Mouse (Mus musculus): ENCODE results near the gene Mip. TPM values are rescaled to one million over a fixed set of nuclear protein-coding genes. Genes with fewer than 3 reads are reported as not detected.
A peak's percentile ranks its signal among the peaks of the same experiment; 100 is the strongest.

The Mip gene
- polyA plus RNA-seq (2014; fragmentation: Nextera tagmentation; extraction: Ambion mirVana) = not detected in 2 replicates

- Histone ChIP-seq H3K4me2 (ENCODE audit: low read length) (no peak within 1 kb of the TSS), H3K27ac (replicated peaks in 1 of 2; ENCODE audit: control insufficient read depth in 1 of 2, insufficient read depth in 1 of 2, low read depth in 2 of 2, low read length in 2 of 2) (no peak within 1 kb of the TSS), H3K4me3 (ENCODE audit: control insufficient read depth in 1 of 2, insufficient read depth in 1 of 2, low read depth in 1 of 2, low read length in 2 of 2) (no peak within 1 kb of the TSS), H3K36me3 (ENCODE audit: control insufficient read depth, insufficient read depth, low read length) (no peaks in the 10 kb centered on the region), H3K4me1 (ENCODE audit: control insufficient read depth in 2 of 2, insufficient read depth in 2 of 2, low read length in 2 of 2) (peaks cover 0 to 4% of the 10 kb centered on the region in 2 experiments; a peak in 3 of 4 replicates), H3K27me3 (ENCODE audit: control insufficient read depth, insufficient read depth, low read length) (no peaks in the 10 kb centered on the region), H3K9me3 (ENCODE audit: control insufficient read depth, low read length) (no peaks in the 10 kb centered on the region), H3K9ac (ENCODE audit: low read length) (no peak within 1 kb of the TSS)
- 46% methylated on average over 4 of the region's 4 CpGs for WGBS
- ATAC-seq (ENCODE audit: insufficient number of reproducible peaks, insufficient read depth, low FRiP score, low read depth) = no peak
These were observed at the start of gene Mip for GRCm38 (mm10) chr10:128225538-128225937. Gene Mip (plus strand): TSS chr10:128225838.

GRCm38 (mm10) chr10:128175996-128176755 lies 49.5 kb upstream of the Mip start:
- peak overlapping the region; percentile 56 to 71 for H3K4me3 ChIP-seq (ENCODE audit: control insufficient read depth in 1 of 2, insufficient read depth in 1 of 2, low read depth in 1 of 2, low read length in 2 of 2)
- no peaks in the 10 kb centered on the region for H3K27me3 ChIP-seq (ENCODE audit: control insufficient read depth, insufficient read depth, low read length)
- 1% methylated on average over 17 of the region's 17 CpGs for WGBS
- peaks cover 4 to 23% of the 10 kb centered on the region in 2 experiments; a peak in 3 of 4 replicates for H3K4me1 ChIP-seq (ENCODE audit: control insufficient read depth in 2 of 2, insufficient read depth in 2 of 2, low read length in 2 of 2)
- peak overlapping the region; percentile 90 for H3K9ac ChIP-seq (ENCODE audit: low read length)
- ATAC-seq (ENCODE audit: insufficient number of reproducible peaks, insufficient read depth, low FRiP score, low read depth) = peak; percentile 79
- peak overlapping the region; percentile 89 for H3K4me2 ChIP-seq (ENCODE audit: low read length)
- no peaks in the 10 kb centered on the region for H3K9me3 ChIP-seq (ENCODE audit: control insufficient read depth, low read length)
- no peaks in the 10 kb centered on the region for H3K36me3 ChIP-seq (ENCODE audit: control insufficient read depth, insufficient read depth, low read length)
- peak overlapping the region; percentile 91 to 95 for H3K27ac ChIP-seq (replicated peaks in 1 of 2; ENCODE audit: control insufficient read depth in 1 of 2, insufficient read depth in 1 of 2, low read depth in 2 of 2, low read length in 2 of 2)

- Histone ChIP-seq H3K27me3 (ENCODE audit: control insufficient read depth, insufficient read depth, low read length) (no peaks in the 10 kb centered on the region), H3K9me3 (ENCODE audit: control insufficient read depth, low read length) (no peaks in the 10 kb centered on the region), H3K27ac (replicated peaks in 1 of 2; ENCODE audit: control insufficient read depth in 1 of 2, insufficient read depth in 1 of 2, low read depth in 2 of 2, low read length in 2 of 2) (no peak overlapping the region), H3K9ac (ENCODE audit: low read length) (no peak overlapping the region), H3K4me3 (ENCODE audit: control insufficient read depth in 1 of 2, insufficient read depth in 1 of 2, low read depth in 1 of 2, low read length in 2 of 2) (no peak overlapping the region), H3K4me1 (ENCODE audit: control insufficient read depth in 2 of 2, insufficient read depth in 2 of 2, low read length in 2 of 2) (peaks cover 4 to 23% of the 10 kb centered on the region in 2 experiments; a peak in 3 of 4 replicates), H3K36me3 (ENCODE audit: control insufficient read depth, insufficient read depth, low read length) (no peaks in the 10 kb centered on the region), H3K4me2 (ENCODE audit: low read length) (no peak overlapping the region)
- ATAC-seq (ENCODE audit: insufficient number of reproducible peaks, insufficient read depth, low FRiP score, low read depth) = no peak
- WGBS = 77% methylated on average over 4 of the region's 4 CpGs
These were observed 48.3 kb upstream of the Mip start for GRCm38 (mm10) chr10:128177316-128177715.

- 2% methylated on average over 6 of the region's 6 CpGs for WGBS
These were observed 45.6 kb upstream of the Mip start, which contains the start of gene Rbms2 for GRCm38 (mm10) chr10:128179989-128180388. Gene Rbms2 (minus strand): TSS chr10:128180297.

GRCm38 (mm10) chr10:128184296-128184695 lies 41.3 kb upstream of the Mip start:
- no peak overlapping the region for H3K4me2 ChIP-seq (ENCODE audit: low read length)
- H3K27me3 ChIP-seq (ENCODE audit: control insufficient read depth, insufficient read depth, low read length) = no peaks in the 10 kb centered on the region
- no peak overlapping the region for H3K4me3 ChIP-seq (ENCODE audit: control insufficient read depth in 1 of 2, insufficient read depth in 1 of 2, low read depth in 1 of 2, low read length in 2 of 2)
- 84% methylated on average over 2 of the region's 2 CpGs for WGBS
- H3K36me3 ChIP-seq (ENCODE audit: control insufficient read depth, insufficient read depth, low read length) = no peaks in the 10 kb centered on the region
- no peak overlapping the region for H3K9ac ChIP-seq (ENCODE audit: low read length)
- ATAC-seq (ENCODE audit: insufficient number of reproducible peaks, insufficient read depth, low FRiP score, low read depth) = no peak
- peaks cover 2 to 4% of the 10 kb centered on the region in 2 experiments; a peak in 1 of 4 replicates for H3K4me1 ChIP-seq (ENCODE audit: control insufficient read depth in 2 of 2, insufficient read depth in 2 of 2, low read length in 2 of 2)
- H3K27ac ChIP-seq (replicated peaks in 1 of 2; ENCODE audit: control insufficient read depth in 1 of 2, insufficient read depth in 1 of 2, low read depth in 2 of 2, low read length in 2 of 2) = no peak overlapping the region
- no peaks in the 10 kb centered on the region for H3K9me3 ChIP-seq (ENCODE audit: control insufficient read depth, low read length)

More at GRCm38 (mm10) chr10:128179989-128180388, 45.6 kb upstream of the Mip start, which contains the start of gene Rbms2:
- Histone ChIP-seq H3K4me1 (ENCODE audit: control insufficient read depth in 2 of 2, insufficient read depth in 2 of 2, low read length in 2 of 2) (peaks cover 2 to 10% of the 10 kb centered on the region in 2 experiments; a peak in 1 of 4 replicates), H3K27ac (replicated peaks in 1 of 2; ENCODE audit: control insufficient read depth in 1 of 2, insufficient read depth in 1 of 2, low read depth in 2 of 2, low read length in 2 of 2) (peak within 1 kb of the TSS; percentile 86 to 92), H3K9me3 (ENCODE audit: control insufficient read depth, low read length) (no peaks in the 10 kb centered on the region), H3K4me2 (ENCODE audit: low read length) (peak within 1 kb of the TSS; percentile 66), H3K36me3 (ENCODE audit: control insufficient read depth, insufficient read depth, low read length) (no peaks in the 10 kb centered on the region), H3K9ac (ENCODE audit: low read length) (peak within 1 kb of the TSS; percentile 72), H3K27me3 (ENCODE audit: control insufficient read depth, insufficient read depth, low read length) (no peaks in the 10 kb centered on the region), H3K4me3 (ENCODE audit: control insufficient read depth in 1 of 2, insufficient read depth in 1 of 2, low read depth in 1 of 2, low read length in 2 of 2) (peak within 1 kb of the TSS; percentile 35 to 44)
- 0 out of 2 replicates have a peak, but pooled peaks have one; percentile 62 for ATAC-seq (ENCODE audit: insufficient number of reproducible peaks, insufficient read depth, low FRiP score, low read depth)

- H3K27ac ChIP-seq (replicated peaks in 1 of 2; ENCODE audit: control insufficient read depth in 1 of 2, insufficient read depth in 1 of 2, low read depth in 2 of 2, low read length in 2 of 2) = no peak overlapping the region
- H3K4me3 ChIP-seq (ENCODE audit: control insufficient read depth in 1 of 2, insufficient read depth in 1 of 2, low read depth in 1 of 2, low read length in 2 of 2) = no peak overlapping the region
- ATAC-seq (ENCODE audit: insufficient number of reproducible peaks, insufficient read depth, low FRiP score, low read depth) = no peak
- H3K9me3 ChIP-seq (ENCODE audit: control insufficient read depth, low read length) = no peaks in the 10 kb centered on the region
- H3K9ac ChIP-seq (ENCODE audit: low read length) = no peak overlapping the region
- H3K36me3 ChIP-seq (ENCODE audit: control insufficient read depth, insufficient read depth, low read length) = no peaks in the 10 kb centered on the region
- H3K27me3 ChIP-seq (ENCODE audit: control insufficient read depth, insufficient read depth, low read length) = no peaks in the 10 kb centered on the region
- no peak overlapping the region for H3K4me2 ChIP-seq (ENCODE audit: low read length)
- H3K4me1 ChIP-seq (ENCODE audit: control insufficient read depth in 2 of 2, insufficient read depth in 2 of 2, low read length in 2 of 2) = no peaks in the 10 kb centered on the region
- 79% methylated on average over 6 of the region's 6 CpGs for WGBS
These were observed 40.2 kb upstream of the Mip start for GRCm38 (mm10) chr10:128185277-128185940.

DNA sequence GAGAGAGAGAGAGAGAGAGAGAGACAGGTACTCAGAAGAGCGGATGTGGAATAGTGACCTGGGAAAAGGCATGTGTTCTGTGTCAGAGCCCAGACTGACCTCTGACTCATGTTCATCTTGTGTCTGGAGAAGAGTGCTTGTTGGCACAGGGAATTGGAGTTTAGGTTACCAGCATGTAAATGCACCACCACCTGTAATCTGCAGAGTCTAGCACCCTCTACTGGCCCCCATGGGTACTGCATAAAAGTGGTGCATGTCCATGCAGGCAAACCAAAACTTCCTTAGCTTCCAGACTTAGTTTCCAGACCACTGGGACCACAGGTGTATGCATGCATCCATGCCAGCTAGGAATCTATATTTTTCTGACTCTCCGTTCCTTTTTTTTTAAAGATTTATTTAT lies 39.7 kb upstream of the Mip start:
- H3K27ac ChIP-seq (replicated peaks in 1 of 2; ENCODE audit: control insufficient read depth in 1 of 2, insufficient read depth in 1 of 2, low read depth in 2 of 2, low read length in 2 of 2) = no peak overlapping the region
- H3K9me3 ChIP-seq (ENCODE audit: control insufficient read depth, low read length) = no peaks in the 10 kb centered on the region
- no peak overlapping the region for H3K4me2 ChIP-seq (ENCODE audit: low read length)
- 53% methylated on average over 2 of the region's 2 CpGs for WGBS
- H3K27me3 ChIP-seq (ENCODE audit: control insufficient read depth, insufficient read depth, low read length) = no peaks in the 10 kb centered on the region
- peak; percentile 55; the same call in 1 of the 2 replicates for ATAC-seq (ENCODE audit: insufficient number of reproducible peaks, insufficient read depth, low FRiP score, low read depth)
- no peaks in the 10 kb centered on the region for H3K4me1 ChIP-seq (ENCODE audit: control insufficient read depth in 2 of 2, insufficient read depth in 2 of 2, low read length in 2 of 2)
- H3K36me3 ChIP-seq (ENCODE audit: control insufficient read depth, insufficient read depth, low read length) = no peaks in the 10 kb centered on the region
- H3K4me3 ChIP-seq (ENCODE audit: control insufficient read depth in 1 of 2, insufficient read depth in 1 of 2, low read depth in 1 of 2, low read length in 2 of 2) = no peak overlapping the region
- H3K9ac ChIP-seq (ENCODE audit: low read length) = no peak overlapping the region
